Mouse (Mus musculus) intestine, embryonic 14.5 days (tissue): Measurements from ENCODE around the gene BC030867. TPM values are rescaled to one million over a fixed set of nuclear protein-coding genes. Genes with fewer than 3 reads are reported as not detected.

ENCODE experiments used
- ATAC-seq: fragments of 200-750 bp; cut with Nextera tagmentation; replicated peaks from 2 replicates; pipeline ENCODE4 v1.8.0; 2017; ENCODE audit warnings: low read depth, moderate number of reproducible peaks, moderate TSS enrichment, moderate library complexity; ENCODE audit not compliant: low FRiP score, low TSS enrichment
- DNase-seq: peaks from one replicate; pipeline ENCODE4 v3.0.0-alpha.2; 2018; ENCODE audit warnings: low spot score
- H3K27ac ChIP-seq: fragments of 300-500 bp; sonication (generic); 2 replicates; pipeline ENCODE4 v1.5.1; 2014; ENCODE audit warnings: low read depth, mild to moderate bottlenecking, control low read depth
- H3K27me3 ChIP-seq: fragments of 300-500 bp; sonication (generic); replicated peaks from 2 replicates; pipeline ENCODE4 v1.6.1; 2014; ENCODE audit warnings: low read length, control low read depth; ENCODE audit not compliant: control insufficient read depth, insufficient read depth
- H3K36me3 ChIP-seq: fragments of 300-500 bp; sonication (generic); 2 replicates; pipeline ENCODE4 v1.6.1; 2014; ENCODE audit warnings: low read length, control low read depth; ENCODE audit not compliant: control insufficient read depth, insufficient read depth
- H3K4me1 ChIP-seq: fragments of 300-500 bp; sonication (generic); replicated peaks from 2 replicates; pipeline ENCODE4 v1.6.1; 2014; ENCODE audit warnings: low read length, control low read depth, mixed read lengths; ENCODE audit not compliant: control insufficient read depth, insufficient read depth
- H3K4me2 ChIP-seq: fragments of 300-500 bp; sonication (generic); 2 replicates; pipeline ENCODE4 v1.6.1; 2014; ENCODE audit warnings: low read length
- H3K4me3 ChIP-seq: fragments of 300-500 bp; sonication (generic); 2 replicates; pipeline ENCODE4 v1.5.1; 2014; ENCODE audit warnings: low read depth, low read length, control low read depth, mixed read lengths
- H3K9ac ChIP-seq: fragments of 300-500 bp; sonication (generic); 2 replicates; pipeline ENCODE4 v1.6.1; 2014; ENCODE audit warnings: mild to moderate bottlenecking, low read length
- H3K9me3 ChIP-seq: fragments of 300-500 bp; sonication (generic); 2 replicates; pipeline ENCODE4 v1.6.1; 2016; ENCODE audit warnings: low read length, control low read depth; ENCODE audit not compliant: control insufficient read depth
- WGBS: fragments of 180-500 bp; shearing (Covaris S2); extraction: QIAGEN DNeasy Blood & Tissue Kit; methylation state at CpG from one replicate; pipeline ENCODE4 v1.1.7; 2014; 5-methylcytosine and 5-hydroxymethylcytosine counted together
- polyA plus RNA-seq: library from polyadenylated mRNA; unstranded; fragments of >200 nt; fragmentation: Nextera tagmentation; extraction: Ambion mirVana; gene quantifications from 2 replicates; pipeline ENCODE4 v1.2.1, GENCODE M21; 2014

The BC030867 gene
- polyA plus RNA-seq: 16.5 and 16.6 TPM in 2 replicates

GRCm38 (mm10) chr11:102248630-102249230, at the start of gene BC030867:
Gene BC030867 (plus strand): TSS chr11:102248882.
- Histone ChIP-seq H3K27me3 (no peaks in the 10 kb centered on the region), H3K4me3 (peak within 1 kb of the TSS; percentile 74)
- under 1% methylated on average over 41 of the region's 41 CpGs for WGBS

GRCm38 (mm10) chr11:102199856-102200255, 48.8 kb upstream of the BC030867 start:
- H3K27me3 ChIP-seq: no peaks in the 10 kb centered on the region
- H3K9me3 ChIP-seq: no peaks in the 10 kb centered on the region
- peaks cover 95% of the 10 kb centered on the region for H3K36me3 ChIP-seq
- no peak overlapping the region for H3K9ac ChIP-seq
- H3K4me2 ChIP-seq: no peak overlapping the region
- 29% methylated on average over 9 of the region's 9 CpGs for WGBS
- no peak for ATAC-seq
- H3K27ac ChIP-seq: no peak overlapping the region
- no peaks in the 10 kb centered on the region for H3K4me1 ChIP-seq
- no peak for DNase-seq
- no peak overlapping the region for H3K4me3 ChIP-seq

More at GRCm38 (mm10) chr11:102248630-102249230, at the start of gene BC030867:
- Histone ChIP-seq H3K9ac (peak within 1 kb of the TSS; percentile 50), H3K36me3 (peaks cover 6% of the 10 kb centered on the region; the same call in 1 of the 2 replicates), H3K4me2 (peak within 1 kb of the TSS; percentile 61), H3K9me3 (no peaks in the 10 kb centered on the region), H3K4me1 (peaks cover 27% of the 10 kb centered on the region), H3K27ac (peak within 1 kb of the TSS; percentile 34)
- DNase-seq (peak; percentile 100), ATAC-seq (peak; percentile 67)

- WGBS: 76% methylated on average over 12 of the region's 12 CpGs
- H3K4me1 ChIP-seq: no peaks in the 10 kb centered on the region
- H3K27ac ChIP-seq: no peak overlapping the region
- H3K4me3 ChIP-seq: no peak overlapping the region
- H3K9ac ChIP-seq: no peak overlapping the region
- no peaks in the 10 kb centered on the region for H3K9me3 ChIP-seq
- ATAC-seq (no peak), DNase-seq (no peak)
- H3K36me3 ChIP-seq: peaks cover 95% of the 10 kb centered on the region
- H3K4me2 ChIP-seq: no peak overlapping the region
- no peaks in the 10 kb centered on the region for H3K27me3 ChIP-seq
These were observed 47.3 kb upstream of the BC030867 start for GRCm38 (mm10) chr11:102201408-102201821.

- H3K27me3 ChIP-seq: no peaks in the 10 kb centered on the region
- peaks cover 38% of the 10 kb centered on the region for H3K4me1 ChIP-seq
- no peaks in the 10 kb centered on the region for H3K9me3 ChIP-seq
- H3K4me2 ChIP-seq: no peak overlapping the region
- 71% methylated on average over 28 of the region's 30 CpGs for WGBS
- H3K27ac ChIP-seq: no peak overlapping the region
- H3K4me3 ChIP-seq: no peak overlapping the region
- H3K9ac ChIP-seq: no peak overlapping the region
- peaks cover 54% of the 10 kb centered on the region for H3K36me3 ChIP-seq
- ATAC-seq: no peak
- DNase-seq: no peak
These were observed 42.2 kb upstream of the BC030867 start for GRCm38 (mm10) chr11:102206481-102206880.

GRCm38 (mm10) chr11:102207825-102208777, 40.6 kb upstream of the BC030867 start:
- Histone ChIP-seq H3K4me2 (peak overlapping the region; percentile 20), H3K27ac (peak overlapping the region; percentile 54), H3K36me3 (peaks cover 43% of the 10 kb centered on the region), H3K4me3 (no peak overlapping the region), H3K4me1 (peaks cover 49% of the 10 kb centered on the region), H3K9me3 (no peaks in the 10 kb centered on the region), H3K9ac (no peak overlapping the region), H3K27me3 (no peaks in the 10 kb centered on the region)
- 41% methylated on average over 11 of the region's 11 CpGs for WGBS
- ATAC-seq (no peak), DNase-seq (no peak)

GRCm38 (mm10) chr11:102208846-102209245, 39.8 kb upstream of the BC030867 start:
- no peak overlapping the region for H3K9ac ChIP-seq
- WGBS: 42% methylated on average over 4 of the region's 4 CpGs
- H3K4me1 ChIP-seq: peaks cover 55% of the 10 kb centered on the region
- no peak overlapping the region for H3K4me3 ChIP-seq
- no peaks in the 10 kb centered on the region for H3K9me3 ChIP-seq
- DNase-seq (no peak), ATAC-seq (no peak)
- H3K27ac ChIP-seq: no peak overlapping the region; the same call in 1 of the 2 replicates
- H3K36me3 ChIP-seq: peaks cover 37% of the 10 kb centered on the region
- no peaks in the 10 kb centered on the region for H3K27me3 ChIP-seq
- no peak overlapping the region for H3K4me2 ChIP-seq

GRCm38 (mm10) chr11:102209742-102210141, 38.9 kb upstream of the BC030867 start:
- Histone ChIP-seq H3K4me1 (peaks cover 64% of the 10 kb centered on the region), H3K27me3 (no peaks in the 10 kb centered on the region), H3K27ac (no peak overlapping the region), H3K4me2 (no peak overlapping the region), H3K4me3 (no peak overlapping the region), H3K36me3 (peaks cover 28% of the 10 kb centered on the region), H3K9ac (no peak overlapping the region), H3K9me3 (no peaks in the 10 kb centered on the region)
- DNase-seq (no peak), ATAC-seq (no peak)
- 33% methylated on average over 2 of the region's 2 CpGs for WGBS

GRCm38 (mm10) chr11:102210185-102210584, 38.5 kb upstream of the BC030867 start:
- H3K9me3 ChIP-seq: no peaks in the 10 kb centered on the region
- ATAC-seq: no peak
- WGBS: 75% methylated on average over 3 of the region's 3 CpGs

More at GRCm38 (mm10) chr11:102210185-102210584, 38.5 kb upstream of the BC030867 start:
- Histone ChIP-seq H3K4me2 (no peak overlapping the region), H3K4me1 (peaks cover 68% of the 10 kb centered on the region), H3K4me3 (no peak overlapping the region), H3K36me3 (peaks cover 25% of the 10 kb centered on the region), H3K27ac (no peak overlapping the region), H3K9ac (no peak overlapping the region), H3K27me3 (no peaks in the 10 kb centered on the region)
- DNase-seq: no peak
